Mouse (Mus musculus) fat pad, adult 2 months (tissue): Measurements from ENCODE around the gene Nbea.

Experiments used
- DNase-seq: peaks from one replicate; pipeline ENCODE4 v3.0.0-alpha.2; 2011; ENCODE audit warnings: low read depth, low spot score; ENCODE audit errors: extremely low read depth

Nbea gene

DNA sequence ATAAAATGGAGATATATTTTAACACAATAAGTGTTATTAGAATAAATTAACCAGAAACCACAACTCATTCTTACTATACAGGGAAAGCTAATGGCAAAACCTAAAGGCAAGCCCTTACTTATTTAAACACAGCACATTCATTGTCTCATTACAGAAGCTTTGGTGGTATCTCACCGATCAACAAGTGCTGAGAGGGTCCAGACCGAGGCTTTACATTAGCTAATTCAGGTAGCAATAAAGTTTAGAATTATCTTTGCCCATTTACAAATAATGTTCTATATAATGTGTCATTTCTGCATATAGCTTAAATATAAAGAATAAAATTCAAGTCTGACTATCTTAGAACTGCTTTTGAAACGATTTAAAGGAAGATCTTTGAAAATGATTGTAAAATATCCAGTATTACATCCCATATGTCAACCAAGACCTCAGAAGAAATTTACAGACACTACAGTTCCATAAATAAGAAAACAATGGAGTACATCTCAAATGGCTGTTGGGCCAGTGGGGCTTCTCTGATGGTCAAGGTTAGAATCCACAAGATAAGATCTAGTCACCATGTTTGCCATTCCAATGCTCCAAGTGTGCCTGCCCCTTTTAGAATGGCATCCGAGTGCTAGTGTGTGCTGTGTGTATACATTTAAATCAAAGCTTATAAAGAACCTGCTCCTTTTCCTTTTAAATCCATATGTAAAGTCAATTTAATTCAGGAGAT, 398.1 kb downstream of the Nbea start:
- no peak for DNase-seq

DNA sequence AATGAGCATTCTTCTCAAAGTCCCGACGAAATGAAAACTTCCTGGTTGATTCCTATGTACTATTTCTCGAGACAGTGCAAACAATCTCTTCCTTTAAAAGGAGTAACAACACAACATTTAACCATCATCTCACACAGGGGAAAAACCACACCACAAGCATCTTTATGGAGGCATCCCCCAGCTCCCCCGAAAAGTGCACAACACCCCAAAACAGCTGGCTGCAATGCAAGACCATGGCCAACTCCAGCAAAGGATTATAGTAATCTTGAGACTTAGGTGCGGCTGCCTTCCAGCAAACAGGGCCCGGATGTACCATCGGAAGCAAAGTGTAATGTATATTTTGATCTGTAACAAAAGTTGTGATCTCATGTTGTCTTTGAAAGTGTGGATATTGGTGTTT, 399.4 kb downstream of the Nbea start:
- DNase-seq: no peak

DNA sequence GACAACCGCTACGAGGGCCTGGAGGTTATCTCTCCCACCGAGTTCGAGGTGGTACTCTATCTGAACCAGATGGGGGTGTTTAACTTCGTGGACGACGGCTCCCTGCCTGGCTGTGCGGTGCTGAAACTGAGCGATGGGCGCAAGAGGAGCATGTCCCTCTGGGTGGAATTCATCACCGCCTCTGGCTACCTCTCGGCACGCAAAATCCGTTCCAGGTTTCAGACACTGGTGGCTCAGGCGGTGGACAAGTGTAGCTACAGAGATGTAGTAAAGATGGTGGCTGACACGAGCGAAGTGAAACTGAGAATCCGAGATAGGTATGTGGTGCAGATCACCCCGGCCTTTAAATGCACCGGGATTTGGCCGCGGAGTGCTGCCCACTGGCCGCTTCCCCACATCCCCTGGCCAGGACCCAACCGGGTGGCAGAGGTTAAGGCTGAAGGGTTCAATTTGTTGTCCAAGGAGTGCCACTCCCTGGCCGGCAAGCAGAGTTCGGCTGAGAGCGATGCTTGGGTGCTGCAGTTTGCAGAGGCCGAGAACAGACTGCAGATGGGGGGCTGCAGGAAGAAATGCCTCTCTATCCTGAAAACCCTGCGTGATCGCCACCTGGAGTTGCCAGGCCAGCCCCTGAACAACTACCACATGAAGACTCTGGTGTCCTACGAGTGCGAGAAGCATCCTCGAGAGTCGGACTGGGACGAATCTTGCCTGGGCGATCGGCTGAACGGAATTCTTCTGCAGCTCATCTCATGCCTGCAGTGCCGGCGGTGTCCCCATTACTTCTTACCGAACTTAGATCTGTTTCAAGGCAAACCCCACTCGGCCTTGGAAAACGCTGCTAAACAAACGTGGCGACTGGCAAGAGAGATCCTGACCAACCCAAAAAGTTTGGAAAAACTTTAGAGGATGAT, 400.1 kb downstream of the Nbea start:
- no peak for DNase-seq

DNA sequence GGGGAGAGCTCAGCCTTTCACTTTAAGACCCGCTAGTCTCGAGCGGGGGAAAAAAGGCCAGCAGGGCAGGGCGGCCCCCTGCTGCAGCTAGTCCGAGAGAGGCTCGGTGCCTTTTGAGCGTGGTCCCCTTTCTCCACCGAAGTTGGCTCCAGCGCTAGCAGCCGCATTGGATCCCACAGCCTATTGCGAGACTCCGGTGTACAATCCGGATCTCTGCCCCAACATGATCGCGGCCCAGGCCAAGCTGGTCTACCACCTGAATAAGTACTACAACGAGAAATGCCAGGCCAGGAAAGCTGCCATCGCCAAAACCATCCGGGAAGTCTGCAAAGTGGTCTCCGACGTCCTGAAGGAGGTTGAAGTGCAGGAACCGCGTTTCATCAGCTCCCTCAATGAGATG, 400.7 kb downstream of the Nbea start:
- no peak for DNase-seq

GRCm38 (mm10) chr3:55782056-55782687, 401.3 kb downstream of the Nbea start, which contains the start of gene Mab21l1:
Mab21l1 (plus strand) TSS chr3:55782510.
- no peak for DNase-seq

- no peak for DNase-seq
Measured at GRCm38 (mm10) chr3:55781429-55782055, 402.0 kb downstream of the Nbea start.

GRCm38 (mm10) chr3:55780120-55781070, 403.1 kb downstream of the Nbea start:
- DNase-seq: no peak

DNA sequence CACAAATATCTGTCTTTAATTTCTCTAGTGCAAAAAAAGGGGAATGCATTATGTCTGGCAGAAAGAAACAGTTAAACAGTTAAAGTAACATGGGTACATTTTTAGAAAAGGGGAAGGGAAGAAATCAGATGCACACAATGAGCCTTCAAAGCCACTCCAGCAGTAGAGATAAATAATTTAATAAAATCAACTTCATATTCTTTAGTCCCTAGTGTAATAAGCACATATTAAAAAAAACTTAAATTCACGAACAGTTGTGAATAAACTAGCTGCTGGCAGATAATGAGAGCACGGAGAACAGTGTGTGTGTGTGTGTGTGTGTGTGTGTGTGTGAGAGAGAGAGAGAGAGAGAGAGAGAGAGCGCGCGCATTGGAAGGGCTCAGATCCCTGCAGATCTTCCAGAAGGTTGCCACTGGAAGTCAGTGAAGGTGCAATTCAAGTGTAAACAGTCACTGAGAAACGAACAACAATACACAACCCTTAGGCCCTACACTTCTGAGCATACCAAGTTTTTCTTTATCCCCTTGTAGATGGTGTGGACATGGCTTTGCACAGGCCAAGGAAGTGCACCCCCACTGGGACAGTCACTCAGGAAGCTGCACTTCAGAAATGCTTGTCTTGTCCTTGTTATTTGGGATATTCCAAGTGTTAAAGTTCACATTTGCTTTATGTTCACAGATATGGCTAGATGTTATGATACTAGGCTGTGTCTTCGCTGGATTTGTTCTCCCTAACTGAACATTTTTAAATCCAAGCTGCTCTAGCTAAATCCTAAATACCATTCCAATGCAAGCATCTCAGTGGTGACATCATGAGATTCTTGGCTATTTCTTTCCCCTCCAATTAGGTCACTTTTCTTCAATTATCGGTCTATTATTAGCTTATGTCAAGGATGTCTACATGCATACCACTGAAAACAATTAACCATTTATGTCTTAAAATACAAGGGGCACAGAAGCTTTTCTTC, 404.5 kb downstream of the Nbea start:
- no peak for DNase-seq

GRCm38 (mm10) chr3:55777501-55777900, 406.0 kb downstream of the Nbea start:
- DNase-seq: no peak

DNA sequence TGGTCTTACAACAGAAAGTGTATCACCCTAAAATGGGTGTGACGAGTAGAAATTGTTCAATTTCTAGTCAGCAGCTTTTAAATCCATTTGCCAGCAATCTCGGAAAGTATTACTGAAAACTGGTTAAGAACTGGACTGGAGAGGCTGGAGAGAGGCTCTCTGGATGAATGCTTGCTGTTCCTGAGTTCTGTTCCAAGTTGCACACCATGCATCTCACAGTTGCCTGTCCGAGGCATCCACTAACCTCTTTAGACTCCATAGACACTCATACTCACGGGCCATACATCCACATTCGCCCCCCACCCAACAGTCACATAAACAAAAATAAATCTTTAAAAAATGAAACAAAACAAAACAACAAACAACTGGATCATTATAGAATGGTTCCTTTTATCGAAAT, 407.7 kb downstream of the Nbea start:
- no peak for DNase-seq

DNA sequence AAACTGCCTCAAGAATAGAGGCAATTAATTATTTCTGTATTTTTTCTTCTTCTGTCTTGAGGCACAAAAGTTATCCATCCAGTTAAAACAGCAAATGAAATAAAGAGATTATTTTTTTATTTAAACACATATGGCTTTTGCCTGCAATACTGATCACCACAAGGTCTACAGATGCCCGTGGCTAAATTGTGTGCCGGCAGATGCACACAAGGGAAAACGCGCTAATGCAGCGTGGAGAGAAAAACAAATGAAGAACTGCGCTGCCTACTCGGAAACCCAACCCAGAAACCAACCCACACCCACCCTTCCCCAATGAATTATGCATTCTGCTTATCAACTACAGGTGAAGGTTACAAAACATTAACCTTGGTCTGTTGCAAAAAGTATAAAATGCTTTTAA, 408.3 kb downstream of the Nbea start:
- no peak for DNase-seq

- no peak for DNase-seq
Measured at GRCm38 (mm10) chr3:55774203-55774602, 409.3 kb downstream of the Nbea start.

DNA sequence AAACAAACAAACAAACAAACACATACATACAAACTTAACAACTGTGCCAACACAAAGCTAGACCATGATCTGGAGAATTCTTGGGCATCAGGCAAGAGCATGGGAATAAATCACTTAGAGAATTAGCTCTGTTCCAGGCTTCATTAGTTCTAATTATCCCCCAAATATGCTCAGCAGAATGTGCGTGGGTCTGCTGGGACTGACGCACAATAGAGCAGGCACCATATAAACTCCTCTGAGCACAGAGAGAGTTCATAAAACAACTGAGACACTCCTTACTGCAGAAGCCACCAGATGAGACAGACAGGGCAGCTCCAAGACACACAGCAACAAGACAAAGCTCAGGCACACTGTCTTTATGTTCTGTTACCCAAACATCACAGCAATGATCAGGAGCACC, 414.2 kb downstream of the Nbea start:
- DNase-seq: no peak

DNA sequence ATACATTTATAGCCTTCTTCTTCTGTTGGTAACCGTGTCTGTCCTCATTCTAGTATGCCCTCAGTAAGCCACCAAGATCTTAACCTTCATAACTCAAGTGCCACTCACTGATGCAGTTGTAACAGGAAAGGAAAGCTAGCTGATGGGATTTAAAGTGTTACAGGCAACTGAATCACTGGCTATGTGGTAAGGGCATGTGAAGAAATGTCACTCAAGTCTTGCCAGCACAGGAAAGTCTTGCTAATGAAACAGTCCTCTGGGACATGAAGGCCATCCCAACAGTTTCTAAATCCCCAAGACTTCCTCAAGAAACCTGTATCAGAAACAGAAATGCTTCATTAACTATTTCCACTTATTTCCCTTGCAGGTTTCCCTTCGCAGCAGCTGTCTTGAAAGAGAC, 414.8 kb downstream of the Nbea start:
- DNase-seq: peak; percentile 73

GRCm38 (mm10) chr3:55763591-55763990, 419.9 kb downstream of the Nbea start:
- DNase-seq: no peak

DNA sequence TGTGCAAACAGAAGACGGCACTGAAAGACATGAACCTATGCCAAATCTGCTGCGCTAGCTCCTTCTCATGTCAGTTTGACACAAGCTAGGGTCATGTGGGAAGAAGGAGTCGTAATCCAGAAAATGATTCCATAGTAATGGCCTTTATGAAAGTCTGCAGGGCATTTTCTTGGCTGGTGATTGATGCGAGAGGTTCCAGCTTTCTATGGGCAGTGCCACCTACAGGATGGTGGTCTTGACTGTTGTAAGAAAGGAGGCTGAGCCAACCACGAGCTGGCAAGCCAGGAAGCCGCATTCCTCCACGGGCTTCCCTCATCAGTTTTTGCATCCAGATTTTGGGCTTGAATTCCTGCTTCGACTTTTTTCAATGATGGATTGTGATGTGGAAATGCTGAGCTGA, 425.2 kb downstream of the Nbea start:
- DNase-seq: no peak

DNA sequence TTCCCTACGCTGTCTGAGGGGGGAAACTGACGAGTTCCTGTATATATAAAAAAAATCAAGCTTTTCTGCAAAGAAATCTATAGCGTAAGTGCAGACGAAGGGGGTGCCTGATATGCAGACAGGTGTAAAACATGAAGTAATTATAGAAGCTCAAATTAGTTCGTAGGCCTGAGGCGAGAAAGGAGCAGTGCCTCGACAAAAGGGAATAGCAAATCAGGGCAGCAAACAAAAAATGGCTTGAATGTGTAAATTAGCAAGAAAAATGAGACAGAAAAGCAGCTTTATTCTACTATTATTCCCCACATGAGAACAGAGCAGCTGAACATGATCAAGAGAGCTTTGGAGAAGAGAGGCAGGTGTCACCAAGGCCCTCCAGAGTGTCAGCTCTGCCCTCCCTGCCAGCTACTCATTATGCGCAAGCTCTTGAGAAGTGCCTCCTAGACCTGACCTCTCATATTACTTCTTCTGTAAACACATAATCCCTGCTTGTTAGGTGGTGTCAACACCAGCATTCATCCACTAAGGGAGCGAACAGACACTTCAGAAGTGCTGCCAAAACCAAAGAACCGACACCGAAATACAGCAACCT, 426.8 kb downstream of the Nbea start:
- DNase-seq: no peak

- no peak for DNase-seq
Measured at GRCm38 (mm10) chr3:55755805-55756601, 427.5 kb downstream of the Nbea start.
